Mouse (Mus musculus) forebrain, embryonic 13.5 days (tissue): ENCODE measurements at regions not wholly inside any gene's neighbourhood (a gene's known extent, or its start where the extent isn't known, plus 50 kb on each side); places are given as distances from the start of the nearest gene placed in this dataset.

ENCODE experiments used
- ATAC-seq: fragments of 200-750 bp; cut with Nextera tagmentation; 2 replicates; pipeline ENCODE4 v1.8.0; 2017
- H3K27ac ChIP-seq: fragments of 300-500 bp; sonication (generic); 2 replicates; pipeline ENCODE4 v1.5.1; 2015; ENCODE audit warnings: inconsistent platforms, mild to moderate bottlenecking, moderate library complexity
- H3K27me3 ChIP-seq: fragments of 300-500 bp; sonication (generic); 2 replicates; pipeline ENCODE4 v1.6.1; 2015; ENCODE audit warnings: mild to moderate bottlenecking, inconsistent platforms
- H3K36me3 ChIP-seq: fragments of 300-500 bp; sonication (generic); 2 replicates; pipeline ENCODE4 v1.6.1; 2015; ENCODE audit warnings: mild to moderate bottlenecking, inconsistent platforms; ENCODE audit not compliant: poor library complexity, severe bottlenecking
- H3K4me1 ChIP-seq: fragments of 300-500 bp; sonication (generic); 2 replicates; pipeline ENCODE4 v1.6.1; 2015; ENCODE audit warnings: inconsistent platforms
- H3K4me2 ChIP-seq: fragments of 300-500 bp; sonication (generic); 2 replicates; pipeline ENCODE4 v1.6.1; 2015; ENCODE audit warnings: inconsistent platforms, mild to moderate bottlenecking, moderate library complexity
- H3K4me3 ChIP-seq: fragments of 300-500 bp; sonication (generic); 2 replicates; pipeline ENCODE4 v1.5.1; 2015; ENCODE audit warnings: mild to moderate bottlenecking, inconsistent platforms
- H3K9ac ChIP-seq: fragments of 300-500 bp; sonication (generic); 2 replicates; pipeline ENCODE4 v1.6.1; 2015; ENCODE audit warnings: mild to moderate bottlenecking, inconsistent platforms
- H3K9me3 ChIP-seq: fragments of 300-500 bp; sonication (generic); replicated peaks from 2 replicates; pipeline ENCODE4 v1.6.1; 2016; ENCODE audit warnings: inconsistent platforms
- WGBS: fragments of 180-500 bp; shearing (Covaris S2); methylation state at CpG from one replicate; pipeline ENCODE4 v1.1.7; 2015; 5-methylcytosine and 5-hydroxymethylcytosine counted together

DNA sequence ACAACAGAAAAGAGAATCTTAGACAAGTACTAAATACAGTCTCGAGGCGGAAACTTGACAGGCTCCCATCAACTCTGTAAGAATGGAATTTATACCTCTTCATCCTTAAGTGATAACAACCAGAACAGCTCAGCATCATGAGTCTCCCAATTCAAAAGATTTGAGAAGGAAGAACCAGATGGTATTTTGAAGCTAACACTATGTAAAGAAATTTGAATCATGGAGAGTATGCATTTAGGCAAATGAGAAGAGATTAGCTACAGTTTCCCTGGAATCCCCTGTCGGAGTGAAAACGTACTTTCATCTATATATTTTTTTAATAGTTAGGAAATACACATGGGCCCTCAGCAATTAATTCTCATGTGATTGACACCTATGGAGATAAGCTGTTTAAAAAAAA lies 140.9 kb downstream of the Nrip1 start:
- Histone ChIP-seq H3K27ac (no peak overlapping the region), H3K27me3 (no peaks in the 10 kb centered on the region), H3K4me3 (no peak overlapping the region), H3K4me2 (no peak overlapping the region), H3K9ac (no peak overlapping the region), H3K36me3 (no peaks in the 10 kb centered on the region), H3K4me1 (no peaks in the 10 kb centered on the region), H3K9me3 (no peaks in the 10 kb centered on the region)
- no peak for ATAC-seq
- 92% methylated on average over 4 of the region's 4 CpGs for WGBS

DNA sequence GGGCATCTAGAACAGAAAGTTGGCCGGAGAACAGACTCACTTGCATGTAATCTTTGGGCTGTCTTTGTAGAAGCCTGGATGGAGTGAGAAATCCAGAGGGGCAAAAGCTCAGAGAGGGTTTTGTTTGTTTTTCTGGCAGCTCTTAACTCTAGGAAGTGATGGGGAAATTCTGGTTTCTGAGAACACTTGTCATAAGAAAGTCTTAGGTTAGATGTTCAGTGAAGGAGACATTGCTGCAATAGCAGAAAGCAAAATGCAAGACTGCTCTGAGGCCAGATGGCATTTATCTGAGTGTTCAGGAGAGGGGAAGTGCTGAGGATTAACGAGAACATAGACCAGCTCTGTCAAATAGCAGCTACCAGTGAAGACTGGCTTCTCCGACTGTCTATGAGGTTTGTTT lies 141.5 kb downstream of the Nrip1 start:
- no peak overlapping the region for H3K27ac ChIP-seq
- H3K4me1 ChIP-seq, result no peaks in the 10 kb centered on the region
- no peak overlapping the region for H3K4me3 ChIP-seq
- no peaks in the 10 kb centered on the region for H3K27me3 ChIP-seq
- WGBS, result 73% methylated on average over 3 of the region's 3 CpGs
- no peaks in the 10 kb centered on the region for H3K9me3 ChIP-seq
- H3K36me3 ChIP-seq, result no peaks in the 10 kb centered on the region
- no peak overlapping the region for H3K4me2 ChIP-seq
- H3K9ac ChIP-seq, result no peak overlapping the region
- no peak for ATAC-seq

GRCm38 (mm10) chr16:76230516-76231302 lies 142.9 kb downstream of the Nrip1 start:
- Histone ChIP-seq H3K9me3 (no peaks in the 10 kb centered on the region), H3K4me1 (no peaks in the 10 kb centered on the region), H3K4me3 (no peak overlapping the region), H3K27ac (no peak overlapping the region), H3K36me3 (no peaks in the 10 kb centered on the region), H3K27me3 (no peaks in the 10 kb centered on the region), H3K9ac (no peak overlapping the region), H3K4me2 (no peak overlapping the region)
- WGBS, result 94% methylated on average over 4 of the region's 4 CpGs
- ATAC-seq, result no peak

- Histone ChIP-seq H3K27ac (no peak overlapping the region), H3K4me3 (no peak overlapping the region), H3K4me1 (no peaks in the 10 kb centered on the region), H3K4me2 (no peak overlapping the region), H3K36me3 (no peaks in the 10 kb centered on the region), H3K9ac (no peak overlapping the region), H3K27me3 (no peaks in the 10 kb centered on the region), H3K9me3 (no peaks in the 10 kb centered on the region)
- ATAC-seq, result no peak
- WGBS, result 82% methylated on average over 4 of the region's 4 CpGs
Observed at GRCm38 (mm10) chr16:76228451-76228850, 145.2 kb downstream of the Nrip1 start.

- Histone ChIP-seq H3K9me3 (no peaks in the 10 kb centered on the region), H3K36me3 (no peaks in the 10 kb centered on the region), H3K27ac (no peak overlapping the region), H3K4me3 (no peak overlapping the region), H3K4me2 (no peak overlapping the region), H3K9ac (no peak overlapping the region), H3K4me1 (no peaks in the 10 kb centered on the region), H3K27me3 (no peaks in the 10 kb centered on the region)
- whole genome bisulfite sequencing, result 92% methylated on average over 7 of the region's 7 CpGs
- no peak for ATAC-seq
Observed at GRCm38 (mm10) chr16:76226446-76226845, 147.2 kb downstream of the Nrip1 start.

DNA sequence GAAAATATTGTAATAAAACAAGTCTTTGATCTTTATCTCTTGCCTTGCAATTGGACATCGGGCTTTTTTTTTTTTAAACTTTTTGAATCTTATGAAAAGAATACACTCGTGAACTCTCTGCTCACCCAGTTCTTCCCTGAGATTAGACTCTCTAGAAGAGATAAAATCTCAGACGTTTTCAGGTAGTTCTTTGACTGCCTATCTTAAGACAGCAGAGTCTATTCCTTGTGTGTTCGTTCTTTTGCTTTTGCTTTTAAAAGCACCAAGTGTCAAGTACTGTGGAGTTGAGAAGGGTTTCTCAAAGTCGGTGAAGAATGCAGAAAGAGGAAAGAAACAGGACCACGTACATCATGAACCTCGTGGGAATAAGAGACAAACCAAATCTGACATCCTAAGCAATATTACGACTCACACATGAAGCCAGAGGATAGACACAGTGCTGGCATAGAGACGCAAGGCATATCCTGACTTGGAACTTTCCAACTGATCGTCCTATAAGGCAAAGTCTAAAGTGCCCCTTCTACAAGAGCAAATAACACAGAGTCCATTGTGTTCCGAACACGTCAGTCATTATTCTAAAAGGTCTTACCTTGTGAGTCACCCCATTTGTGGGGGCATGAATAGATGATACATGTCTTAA lies 147.9 kb downstream of the Nrip1 start:
- no peak overlapping the region for H3K27ac ChIP-seq
- no peak overlapping the region for H3K4me3 ChIP-seq
- 84% methylated on average over 12 of the region's 12 CpGs for WGBS
- no peaks in the 10 kb centered on the region for H3K36me3 ChIP-seq
- no peaks in the 10 kb centered on the region for H3K4me1 ChIP-seq
- ATAC-seq, result no peak
- no peak overlapping the region for H3K4me2 ChIP-seq
- no peaks in the 10 kb centered on the region for H3K9me3 ChIP-seq
- H3K9ac ChIP-seq, result no peak overlapping the region
- H3K27me3 ChIP-seq, result no peaks in the 10 kb centered on the region

DNA sequence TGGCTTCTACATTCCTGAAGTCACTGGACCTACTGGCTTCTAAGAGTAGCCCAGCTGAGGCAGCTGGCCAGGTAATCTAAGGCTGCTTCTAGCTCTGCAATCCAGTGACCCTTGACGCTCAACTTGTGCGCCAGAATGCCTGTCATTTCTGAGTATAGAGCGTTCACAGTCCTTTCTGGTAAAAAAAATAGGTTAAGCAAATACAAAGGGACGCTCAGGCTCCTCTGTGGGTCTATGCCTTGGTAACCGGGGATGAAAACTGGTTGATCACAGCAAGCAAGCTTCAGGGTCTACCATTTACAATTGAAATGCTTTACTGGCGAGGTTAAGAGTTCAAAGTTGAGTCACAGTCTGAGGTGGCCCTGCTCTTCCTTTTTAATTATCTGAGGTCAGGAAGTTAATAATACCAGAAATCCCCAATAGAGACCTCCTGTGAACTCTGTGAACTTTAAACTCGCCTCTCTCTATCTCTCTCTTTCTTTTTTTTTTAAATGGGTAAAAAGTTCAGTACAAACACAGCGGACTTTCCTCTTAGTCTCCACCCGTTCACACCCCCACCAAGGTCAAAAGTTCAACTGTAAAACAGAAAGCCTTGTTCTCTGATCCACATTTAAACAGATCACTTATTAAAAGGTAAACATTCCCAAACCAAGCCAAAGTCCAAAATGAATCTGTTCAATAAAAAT lies 148.6 kb downstream of the Nrip1 start:
- no peak overlapping the region for H3K4me2 ChIP-seq
- ATAC-seq, result no peak
- H3K36me3 ChIP-seq, result no peaks in the 10 kb centered on the region
- H3K27me3 ChIP-seq, result no peaks in the 10 kb centered on the region
- H3K9ac ChIP-seq, result no peak overlapping the region
- no peak overlapping the region for H3K4me3 ChIP-seq
- no peaks in the 10 kb centered on the region for H3K9me3 ChIP-seq
- 46% methylated on average over 9 of the region's 9 CpGs for WGBS
- H3K27ac ChIP-seq, result no peak overlapping the region
- H3K4me1 ChIP-seq, result no peaks in the 10 kb centered on the region

- no peak overlapping the region for H3K4me3 ChIP-seq
- no peaks in the 10 kb centered on the region for H3K9me3 ChIP-seq
- H3K9ac ChIP-seq, result no peak overlapping the region
- H3K4me2 ChIP-seq, result no peak overlapping the region
- 0 out of 2 replicates have a peak, but pooled peaks have one; percentile 36 for ATAC-seq
- WGBS, result 80% methylated on average over 4 of the region's 4 CpGs
- no peaks in the 10 kb centered on the region for H3K4me1 ChIP-seq
- no peaks in the 10 kb centered on the region for H3K36me3 ChIP-seq
- H3K27ac ChIP-seq, result no peak overlapping the region
- H3K27me3 ChIP-seq, result no peaks in the 10 kb centered on the region
Observed at GRCm38 (mm10) chr16:76223716-76224115, 149.9 kb downstream of the Nrip1 start.

DNA sequence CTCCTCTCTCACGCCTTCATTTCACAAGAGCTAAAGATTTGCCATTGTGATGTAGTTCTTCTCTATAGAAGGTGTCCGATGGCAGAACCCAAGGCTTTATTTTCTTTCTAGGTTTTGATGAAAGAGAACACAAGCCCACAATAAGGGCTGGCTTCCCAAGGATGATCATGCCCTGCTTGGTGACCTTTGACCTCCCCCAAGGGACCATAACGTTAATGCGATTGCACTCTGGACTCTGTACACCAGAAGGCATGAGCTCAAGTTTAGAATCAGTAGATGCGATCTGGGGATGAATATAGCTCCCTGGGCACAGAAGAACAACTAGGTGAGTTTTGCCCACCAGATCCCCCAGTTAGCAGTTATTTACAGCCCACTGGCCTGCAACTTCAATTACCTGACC lies 150.7 kb downstream of the Nrip1 start:
- H3K4me2 ChIP-seq, result no peak overlapping the region
- whole genome bisulfite sequencing, result 85% methylated on average over 5 of the region's 5 CpGs

GRCm38 (mm10) chr16:76220466-76220865 lies 153.2 kb downstream of the Nrip1 start:
- Histone ChIP-seq H3K4me3 (no peak overlapping the region), H3K9ac (no peak overlapping the region), H3K36me3 (no peaks in the 10 kb centered on the region), H3K4me1 (no peaks in the 10 kb centered on the region), H3K27ac (no peak overlapping the region), H3K27me3 (no peaks in the 10 kb centered on the region), H3K9me3 (no peaks in the 10 kb centered on the region), H3K4me2 (no peak overlapping the region)
- no peak for ATAC-seq
- WGBS, result 89% methylated on average over 3 of the region's 3 CpGs

More for the DNA sequence above, 150.7 kb downstream of the Nrip1 start:
- Histone ChIP-seq H3K4me1 (no peaks in the 10 kb centered on the region), H3K36me3 (no peaks in the 10 kb centered on the region), H3K27me3 (no peaks in the 10 kb centered on the region), H3K9me3 (no peaks in the 10 kb centered on the region), H3K9ac (no peak overlapping the region), H3K4me3 (no peak overlapping the region), H3K27ac (no peak overlapping the region)
- ATAC-seq, result no peak

DNA sequence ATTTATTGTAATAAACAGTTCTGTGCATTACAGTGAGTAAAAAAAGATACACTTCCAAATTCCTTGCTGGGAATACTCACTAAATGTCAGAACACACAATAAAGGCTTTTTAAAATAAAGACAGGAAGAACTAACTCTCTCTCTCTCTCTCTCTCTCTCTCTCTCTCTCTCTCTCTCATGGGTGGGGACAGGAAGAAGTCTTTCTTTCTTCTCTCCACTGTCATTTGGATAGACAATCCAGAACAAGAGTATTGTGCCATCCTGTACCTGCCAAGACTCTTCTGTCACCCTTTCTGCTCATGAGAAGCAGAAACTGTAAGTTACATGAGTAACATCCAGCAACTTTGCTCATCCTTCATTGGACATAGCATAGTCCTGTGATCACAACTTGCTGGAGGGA lies 154.4 kb downstream of the Nrip1 start:
- H3K4me1 ChIP-seq, result no peaks in the 10 kb centered on the region
- H3K27ac ChIP-seq, result no peak overlapping the region
- H3K4me3 ChIP-seq, result no peak overlapping the region
- H3K9ac ChIP-seq, result no peak overlapping the region
- ATAC-seq, result no peak
- H3K4me2 ChIP-seq, result no peak overlapping the region
- no peaks in the 10 kb centered on the region for H3K27me3 ChIP-seq
- H3K36me3 ChIP-seq, result no peaks in the 10 kb centered on the region
- H3K9me3 ChIP-seq, result no peaks in the 10 kb centered on the region

GRCm38 (mm10) chr16:76218310-76219170 lies 155.1 kb downstream of the Nrip1 start:
- Histone ChIP-seq H3K9me3 (no peaks in the 10 kb centered on the region), H3K27ac (no peak overlapping the region), H3K4me2 (no peak overlapping the region), H3K27me3 (no peaks in the 10 kb centered on the region), H3K9ac (no peak overlapping the region), H3K4me3 (no peak overlapping the region), H3K36me3 (no peaks in the 10 kb centered on the region), H3K4me1 (no peaks in the 10 kb centered on the region)
- 95% methylated on average over 11 of the region's 11 CpGs for WGBS
- ATAC-seq, result no peak
